Mouse (Mus musculus) E14TG2a.4 (cell line): ENCODE data around the gene Nol4l.

Experiments used
- CTCF ChIP-seq: conservative IDR thresholded peaks from 2 replicates; pipeline ENCODE4 v1.5.1; 2014; ENCODE audit warnings: low read length
- NANOG ChIP-seq: IDR thresholded peaks from 2 replicates; pipeline ENCODE4 v1.6.1; 2014; ENCODE audit warnings: borderline replicate concordance, low read length, mixed read lengths
- POU5F1 ChIP-seq: IDR thresholded peaks from 2 replicates; pipeline ENCODE4 v1.6.1; 2014; ENCODE audit warnings: low read length, borderline replicate concordance

DNA sequence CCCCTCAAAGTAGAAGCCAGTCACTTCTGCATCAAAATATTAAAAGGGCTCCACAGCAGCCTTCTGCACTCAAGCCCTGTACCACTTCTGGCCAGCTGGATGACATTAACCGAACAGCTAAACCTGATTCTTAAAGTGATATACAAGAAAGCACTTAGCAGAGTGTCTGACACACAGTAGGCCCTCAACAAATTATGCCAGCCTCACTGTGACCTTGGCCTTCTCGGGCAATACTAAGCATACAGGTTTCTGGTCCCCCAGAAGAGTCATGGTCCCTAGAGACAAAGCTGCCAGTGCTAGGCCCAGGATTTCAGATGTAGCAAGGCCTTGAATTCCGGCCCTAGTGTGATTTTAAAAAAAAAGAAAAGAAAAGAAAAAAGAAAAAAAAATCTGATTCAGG is 9.1 kb upstream of the Nol4l start:
- TF ChIP-seq CTCF: no peak
- TF ChIP-seq POU5F1: no peak
- TF ChIP-seq NANOG: no peak
